Mouse (Mus musculus) heart, postnatal 36 days (tissue): ENCODE measurements around the gene Sema3g. TPM values are rescaled to one million over a fixed set of nuclear protein-coding genes. Genes with fewer than 3 reads are reported as not detected.
A peak's percentile ranks its signal among the peaks of the same experiment; 100 is the strongest.

ENCODE experiments used
- DNase-seq, 2 experiments: peaks; one replicate each; pipeline ENCODE4 v3.0.0; 2021 to 2022
- intact Hi-C: fragments of 180-260 bp; cut with DNase I; formaldehyde crosslinking; loops from one replicate; pipeline ENCODE4 v1.15.1; 2025
- total RNA-seq, 2 experiments: library from RNA; stranded (reverse); gene quantifications; 2 replicates each; pipeline ENCODE4 v1.2.3; 2021

Gene Sema3g
- total RNA-seq, 2 experiments from 2014 or later, result 14.2 to 18.3 TPM

DNA sequence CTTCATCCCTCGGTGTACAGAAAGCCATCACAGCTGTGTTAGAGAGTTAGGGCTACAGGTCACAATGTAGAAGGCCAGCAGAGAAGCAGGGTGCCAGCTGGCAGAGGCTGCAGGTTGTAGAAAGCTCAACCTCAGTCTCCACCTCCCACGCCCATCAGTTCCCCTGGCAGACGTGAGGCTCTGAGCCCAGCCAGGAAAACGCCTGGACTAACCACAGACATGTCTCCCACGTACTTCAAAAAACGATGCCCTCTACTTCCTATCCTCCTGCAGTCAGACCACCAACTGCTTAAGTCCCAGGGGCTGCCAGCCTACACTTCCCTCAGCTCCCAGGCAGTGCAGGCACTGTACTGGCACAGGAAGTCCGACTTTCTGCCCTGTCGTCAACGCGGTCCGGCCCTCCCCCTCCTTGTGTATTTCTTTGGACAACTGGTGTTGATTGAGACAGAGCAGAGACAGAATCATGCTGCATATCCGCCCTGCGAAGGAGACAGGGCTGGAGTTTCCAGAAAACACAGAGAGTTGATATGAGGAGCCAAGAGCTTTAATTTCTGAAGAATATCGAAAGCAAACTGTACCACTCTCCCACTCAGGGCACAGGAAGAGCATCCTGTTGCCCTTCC, 22.7 kb upstream of the Sema3g start:
- intact Hi-C loops, result loop anchor here (2.0 kb wide), 1 partner anchor 64 kb away; the partner anchor contains the start of gene Nt5dc2
- peak; percentile 83 to 87 for DNase-seq

DNA sequence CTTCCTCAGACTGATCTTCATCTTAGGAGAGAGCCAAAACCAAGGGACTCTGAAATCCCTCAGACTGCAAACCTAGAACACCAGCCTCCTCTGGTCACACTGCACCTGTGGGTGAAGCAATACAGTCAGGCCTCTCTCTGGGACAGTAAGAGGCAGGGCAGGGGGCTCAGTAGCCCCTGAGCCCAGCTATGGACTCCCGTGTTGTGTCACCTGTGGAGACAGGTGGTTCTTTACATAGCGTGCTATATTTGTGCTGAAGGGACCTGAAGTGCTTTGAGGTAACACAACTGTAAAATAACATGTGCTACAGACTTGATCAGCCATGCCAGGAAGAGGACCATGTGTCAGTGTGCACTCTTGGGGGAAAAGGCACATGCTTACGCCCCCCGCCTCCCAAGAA, 22.1 kb upstream of the Sema3g start:
- no peak for DNase-seq
- intact Hi-C loops, result loop anchor here (2.0 kb wide), 1 partner anchor 65 kb away; the partner anchor contains the start of gene Nt5dc2

DNA sequence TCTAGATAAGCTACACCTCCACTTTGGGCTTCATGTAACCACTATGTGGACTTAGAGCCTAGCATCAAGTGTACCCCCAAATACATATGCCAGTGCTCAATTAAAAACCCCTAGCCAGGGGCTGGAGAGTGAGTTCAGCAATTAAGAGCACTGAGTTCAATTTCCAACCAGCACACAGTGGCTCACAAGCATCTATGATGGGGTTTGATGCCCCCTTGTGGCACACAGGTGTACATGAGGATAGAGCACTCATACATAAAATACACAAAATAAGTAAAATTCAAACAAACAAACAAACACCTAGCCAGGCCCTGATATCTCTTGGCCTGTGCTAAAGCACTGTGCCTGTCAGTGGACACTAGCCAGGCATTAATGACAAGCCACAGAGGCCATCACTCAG, 21.7 kb upstream of the Sema3g start:
- intact Hi-C loops, result loop anchor here (2.0 kb wide), 1 partner anchor 65 kb away; the partner anchor contains the start of gene Nt5dc2
- DNase-seq, result no peak

DNA sequence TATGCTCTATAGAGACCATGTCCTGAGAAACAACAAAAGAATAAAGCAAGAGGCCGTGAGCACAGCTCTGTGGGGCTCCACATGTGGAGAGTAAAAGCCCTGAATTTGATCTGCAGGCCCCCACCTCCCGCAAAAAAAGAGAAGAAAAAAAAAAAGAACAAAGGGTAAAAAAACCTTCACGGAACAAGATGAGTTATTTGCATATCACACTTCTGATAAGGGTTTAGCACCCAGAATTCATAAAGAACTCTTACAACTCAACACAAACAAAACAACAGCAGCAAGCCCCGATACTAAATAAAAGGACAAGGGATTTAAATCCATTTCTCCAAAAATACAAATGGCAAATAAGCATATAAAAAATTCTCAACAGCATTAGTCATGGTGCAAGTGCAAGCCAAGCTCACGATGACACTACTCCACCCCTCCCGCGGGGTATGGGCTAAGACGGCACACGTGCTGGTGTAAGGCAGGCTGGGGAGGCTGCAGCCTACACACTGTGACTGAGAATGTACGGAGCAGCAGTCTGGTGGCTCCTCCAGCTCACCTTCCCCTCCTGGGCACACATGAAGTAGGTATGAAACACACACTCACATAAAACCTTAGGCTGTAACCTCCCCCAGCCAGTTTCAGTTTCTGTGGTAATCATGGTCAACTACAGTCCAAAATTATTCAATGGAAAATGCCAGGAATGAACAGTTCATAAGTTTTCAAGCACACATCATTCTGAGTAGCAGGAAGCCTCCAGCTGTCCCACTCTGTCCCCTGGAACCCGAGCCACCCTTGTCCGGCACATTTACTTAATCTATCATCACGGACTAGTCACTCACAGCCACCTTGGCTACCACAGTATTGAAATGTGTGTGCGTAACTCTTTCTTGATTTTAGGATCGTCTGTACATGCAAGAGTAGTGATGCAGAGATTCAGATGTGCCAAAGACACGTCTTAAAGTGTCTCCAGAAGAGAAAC, 19.8 kb upstream of the Sema3g start:
- no peak for DNase-seq
- intact Hi-C loops, result no loop called here

DNA sequence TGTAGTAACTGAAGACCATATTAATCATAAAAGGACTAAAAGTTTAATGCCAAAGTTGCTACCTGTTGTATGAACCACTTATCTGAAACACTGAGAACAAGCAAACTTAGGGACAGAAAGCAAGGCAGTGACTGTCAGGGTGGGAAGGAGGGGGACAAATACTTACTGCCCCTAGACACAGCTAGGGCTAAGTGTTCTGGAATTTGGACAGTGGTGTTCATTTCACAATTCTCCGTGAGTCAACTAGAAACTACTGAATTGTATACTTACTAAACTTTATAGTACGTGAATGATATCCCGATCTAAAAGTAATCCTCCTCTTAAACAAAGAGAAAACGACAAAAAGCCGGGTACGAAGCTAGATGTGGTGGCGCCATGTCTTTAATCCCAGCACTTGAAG, 18.1 kb upstream of the Sema3g start:
- intact Hi-C loops, result no loop called here
- DNase-seq, result no peak

DNA sequence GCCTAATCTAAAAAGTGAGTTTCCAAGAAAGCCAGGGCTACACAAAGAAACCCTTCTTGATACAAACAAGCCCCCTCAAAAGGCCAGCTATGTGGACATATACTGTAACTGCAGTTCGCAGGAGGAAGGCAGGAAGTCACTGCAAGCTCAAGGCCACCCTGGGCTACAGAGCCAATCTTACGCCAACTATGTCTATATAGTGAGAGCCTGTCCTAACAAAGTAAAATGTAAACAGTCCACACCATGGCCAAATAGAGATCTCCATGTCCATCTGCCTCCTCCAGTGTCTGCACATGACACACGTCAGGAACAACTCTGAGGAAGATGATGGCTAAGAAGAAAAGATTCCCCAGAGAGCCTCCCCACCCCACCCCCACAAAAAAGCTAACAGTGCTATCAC, 17.6 kb upstream of the Sema3g start:
- intact Hi-C loops, result no loop called here
- DNase-seq, result no peak

DNA sequence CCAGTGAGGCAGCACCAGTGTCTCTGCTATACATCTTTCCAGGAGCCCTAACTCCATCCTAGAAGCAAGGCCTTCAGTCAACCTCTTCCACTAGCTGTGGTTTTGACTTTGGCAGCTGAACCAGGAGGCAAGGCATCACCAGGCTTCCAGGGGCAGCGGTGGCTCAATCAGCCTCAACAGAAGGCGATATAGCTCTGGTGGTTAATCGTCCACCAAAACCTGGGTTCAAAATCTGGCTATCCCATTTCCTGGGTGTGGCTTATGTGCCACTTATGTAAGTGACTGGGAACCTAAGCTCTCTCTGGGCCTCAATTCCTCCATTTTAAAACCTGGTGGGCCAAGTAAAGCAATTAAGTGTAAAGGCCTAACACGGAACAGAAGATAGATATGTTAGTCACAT, 12.8 kb upstream of the Sema3g start:
- intact Hi-C loops, result no loop called here

DNA sequence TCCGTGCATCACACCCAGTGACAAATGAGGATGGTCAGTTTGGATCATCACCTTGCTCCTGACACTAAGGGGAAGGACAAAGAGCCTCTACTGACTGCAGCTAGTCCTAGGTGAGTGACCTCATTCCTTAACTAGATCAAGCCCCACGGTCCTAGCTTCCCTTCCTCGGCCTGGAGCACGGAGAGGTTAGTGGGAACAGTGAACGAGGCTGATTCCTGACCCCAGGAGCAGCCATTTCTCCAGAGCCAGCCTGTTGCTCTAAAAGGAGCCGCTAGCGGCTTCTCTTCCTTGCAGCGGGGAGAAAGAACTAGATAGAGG, 12.5 kb upstream of the Sema3g start:
- intact Hi-C loops, result no loop called here

More for the DNA sequence above, 12.8 kb upstream of the Sema3g start:
- no peak for DNase-seq

DNA sequence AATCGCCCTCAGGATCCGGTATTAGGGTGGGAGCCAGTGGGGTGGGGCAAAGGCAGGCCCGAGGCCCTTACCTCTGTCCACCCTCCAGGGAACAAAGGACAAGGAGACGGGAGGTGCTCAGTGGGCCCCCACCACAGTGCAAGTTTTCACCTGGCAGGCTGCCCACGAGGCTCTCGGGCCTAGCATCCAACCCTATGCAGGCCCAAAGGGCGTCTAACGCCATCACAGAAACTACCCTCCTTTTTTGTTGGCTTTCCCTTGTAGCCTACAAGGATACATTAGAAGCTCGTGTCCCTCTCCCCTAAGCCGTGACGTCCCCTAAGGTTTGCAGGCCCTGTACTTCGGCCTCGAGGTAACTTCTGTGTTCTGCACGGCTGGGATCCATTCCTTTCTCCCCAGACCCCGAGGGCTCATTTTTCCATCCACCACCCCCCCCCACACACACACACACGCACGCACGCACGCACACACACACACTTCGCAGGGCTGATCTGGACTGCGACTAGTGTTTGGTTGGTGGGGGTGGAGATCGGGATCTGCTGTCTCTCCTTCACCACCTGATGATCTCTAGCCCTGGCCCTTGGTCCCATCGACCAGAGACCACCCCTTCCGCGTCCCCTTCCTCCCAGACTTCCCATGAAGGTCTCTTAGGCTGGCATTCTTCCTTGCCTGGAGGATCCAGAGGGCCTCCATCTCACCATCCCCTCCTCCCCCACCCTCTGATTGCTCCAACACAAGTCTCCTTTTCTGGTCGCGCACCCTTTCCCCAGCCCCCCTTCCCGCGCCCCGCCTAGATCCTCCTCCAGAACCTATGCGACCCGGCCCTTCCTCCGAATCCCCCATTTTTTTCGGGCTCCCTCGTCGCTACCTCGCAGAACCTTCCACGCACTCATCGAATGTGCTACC, 11.8 kb upstream of the Sema3g start:
- peak; percentile 64 to 70 for DNase-seq
- intact Hi-C loops, result no loop called here

More for the DNA sequence above, 12.5 kb upstream of the Sema3g start:
- no peak for DNase-seq

DNA sequence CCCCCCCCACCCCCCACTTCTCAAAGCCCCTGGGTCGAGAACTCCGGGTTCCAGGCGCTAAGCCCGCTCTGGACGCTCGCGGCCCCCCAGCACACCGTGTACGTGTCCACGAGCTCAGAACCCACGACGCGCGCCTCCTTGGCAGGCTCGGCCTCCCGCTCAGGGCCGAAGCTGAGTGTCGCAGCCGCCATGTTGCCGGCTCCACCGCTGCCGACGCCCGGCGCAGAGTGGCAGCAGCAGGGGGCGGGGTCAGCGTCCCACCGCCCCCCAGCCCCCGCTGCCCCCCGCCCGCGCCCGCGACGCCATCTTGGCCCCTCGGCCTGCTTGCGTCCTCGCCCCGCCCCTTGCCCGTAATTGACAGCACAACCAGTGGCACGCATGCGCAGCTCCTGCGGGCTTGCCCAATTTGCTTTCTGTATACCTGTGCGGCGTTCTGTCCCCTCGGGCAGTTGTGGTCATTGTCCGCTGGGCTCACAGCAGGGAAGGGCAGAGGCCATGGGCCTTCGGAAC, 11.1 kb upstream of the Sema3g start:
- intact Hi-C loops, result no loop called here
- DNase-seq, result peak; percentile 95

DNA sequence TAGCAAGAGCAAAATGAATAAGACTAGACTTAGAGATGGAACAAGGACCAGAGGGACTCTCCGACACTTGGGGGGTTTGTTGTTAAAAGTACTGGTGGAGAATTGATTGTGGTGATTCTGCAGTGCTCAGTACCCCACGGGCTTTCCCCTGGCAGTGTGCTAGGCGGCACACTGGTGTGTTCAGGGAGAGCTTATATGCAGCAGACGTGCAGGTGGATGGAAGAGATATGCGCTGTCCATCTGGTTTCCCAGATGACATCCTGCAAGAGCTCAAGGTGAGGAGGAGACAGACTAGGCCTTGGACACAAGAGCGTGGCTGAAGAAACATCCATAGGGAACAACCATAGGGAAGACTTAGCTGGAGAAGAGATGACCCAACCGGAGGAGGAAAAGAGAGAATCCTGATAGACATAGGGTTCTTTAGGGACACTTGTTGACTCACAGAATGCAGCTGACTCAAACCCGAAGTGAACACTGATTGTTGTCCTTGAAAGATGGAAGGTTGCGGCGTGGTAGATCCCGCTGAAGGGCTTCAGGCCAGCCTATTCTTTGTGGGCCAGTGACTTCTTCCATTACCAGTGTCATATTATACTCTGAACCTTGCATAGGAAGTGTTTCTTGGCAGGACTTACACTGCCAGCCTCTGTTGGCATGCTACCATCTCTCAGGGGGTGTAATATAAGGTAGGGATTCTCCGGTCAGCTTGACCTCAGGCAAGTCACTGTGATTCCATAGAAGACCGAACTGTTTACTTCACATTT, 10.4 kb upstream of the Sema3g start:
- intact Hi-C loops, result no loop called here
- DNase-seq, result no peak

DNA sequence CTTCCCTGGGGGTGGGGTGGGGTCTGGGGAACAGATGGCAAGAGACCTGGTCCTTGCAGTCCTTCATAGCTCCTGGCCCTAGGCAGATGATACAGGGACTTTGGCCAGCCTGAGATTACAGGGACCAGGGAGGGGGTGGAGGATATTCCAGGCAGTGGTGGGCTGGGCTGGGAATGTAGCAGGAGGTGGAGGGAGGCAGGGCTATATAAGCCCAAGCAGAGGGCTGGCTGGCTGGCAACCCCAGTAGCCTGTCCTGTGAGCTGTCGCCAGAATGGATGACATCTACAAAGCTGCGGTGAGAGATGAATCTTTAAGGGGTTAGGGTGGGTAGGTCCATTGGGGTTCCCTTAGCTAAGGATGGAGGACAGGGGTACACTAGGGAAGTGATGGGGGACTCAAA, 9.6 kb upstream of the Sema3g start, which contains the start of gene Tnnc1:
Tnnc1 (plus strand) TSS at position 229 of the 400 bp plus-strand sequence.
- peak in 1 of 2 experiments; percentile 55 for DNase-seq
- intact Hi-C loops, result loop anchor here (2.0 kb wide), 1 partner anchor 43 kb away; the partner anchor contains the start of genes Bap1 and Phf7

DNA sequence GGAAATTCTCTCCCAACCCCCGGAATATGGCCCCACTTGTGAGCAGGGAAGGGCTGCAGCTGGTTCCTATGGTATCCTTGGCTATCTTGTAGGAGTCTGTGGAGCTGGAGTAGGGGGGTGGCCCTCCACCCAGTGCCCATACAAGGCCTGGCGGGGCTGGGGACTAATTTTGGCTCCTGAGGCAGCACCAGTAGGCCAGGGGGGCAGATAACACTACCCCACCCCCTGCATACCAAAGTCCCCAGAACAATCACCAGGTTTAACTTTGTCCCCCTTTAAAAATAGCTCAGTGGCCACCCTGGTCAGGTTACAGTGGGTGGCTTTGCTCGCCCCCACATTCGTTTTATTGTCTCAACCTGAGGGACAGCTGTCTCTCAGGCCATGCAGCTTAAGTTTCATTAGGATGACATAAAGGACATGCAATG, 8.5 kb upstream of the Sema3g start:
- intact Hi-C loops, result loop anchor here (2.0 kb wide), 1 partner anchor 42 kb away; the partner anchor contains the start of genes Bap1 and Phf7
- no peak for DNase-seq

DNA sequence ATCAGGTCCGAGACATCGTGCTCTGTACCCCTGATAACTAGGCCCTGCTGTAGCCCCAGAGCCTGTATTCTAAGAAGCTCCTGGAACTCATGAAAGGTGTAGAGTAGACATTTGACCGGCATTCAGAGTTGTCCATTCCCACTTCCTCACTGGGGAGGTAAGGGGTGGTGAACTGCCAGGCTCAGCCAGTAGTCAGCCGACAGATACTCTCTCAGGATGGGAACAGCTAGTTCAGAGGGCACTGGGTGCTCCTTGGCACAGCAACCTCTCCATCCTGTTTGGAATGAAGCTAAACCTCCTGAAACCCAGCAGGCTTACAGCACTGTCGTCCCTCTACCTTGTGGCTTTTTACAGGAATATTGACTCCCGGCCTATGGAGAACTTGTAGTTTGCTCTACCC, 5.8 kb upstream of the Sema3g start:
- no peak for DNase-seq
- intact Hi-C loops, result loop anchor here (10.0 kb wide), 1 partner anchor 873 kb away; the partner anchor contains the start of genes Dph3 and Oxnad1

DNA sequence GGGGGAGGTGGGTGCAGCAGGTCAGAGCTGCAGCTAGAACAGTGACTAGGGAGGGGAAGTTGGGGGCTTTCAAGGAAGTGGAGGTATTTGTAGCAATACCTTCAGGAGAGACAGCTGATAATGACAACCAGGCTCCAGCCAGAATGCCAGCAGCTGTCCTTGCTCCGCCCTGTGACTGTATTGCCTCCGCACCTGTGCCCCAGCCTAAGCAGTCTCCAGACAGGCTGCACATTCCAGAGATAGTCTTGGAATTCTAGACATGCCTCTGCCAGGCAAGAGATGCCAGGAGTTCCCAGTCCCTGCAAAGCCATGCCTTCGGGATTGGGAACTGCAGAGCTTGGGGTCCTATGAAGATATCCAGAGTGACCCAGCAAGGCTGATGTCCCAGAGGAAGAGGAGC, 5.2 kb upstream of the Sema3g start:
- intact Hi-C loops, result loop anchor here (10.0 kb wide), 1 partner anchor 872 kb away; the partner anchor contains the start of genes Dph3 and Oxnad1
- DNase-seq, result no peak

DNA sequence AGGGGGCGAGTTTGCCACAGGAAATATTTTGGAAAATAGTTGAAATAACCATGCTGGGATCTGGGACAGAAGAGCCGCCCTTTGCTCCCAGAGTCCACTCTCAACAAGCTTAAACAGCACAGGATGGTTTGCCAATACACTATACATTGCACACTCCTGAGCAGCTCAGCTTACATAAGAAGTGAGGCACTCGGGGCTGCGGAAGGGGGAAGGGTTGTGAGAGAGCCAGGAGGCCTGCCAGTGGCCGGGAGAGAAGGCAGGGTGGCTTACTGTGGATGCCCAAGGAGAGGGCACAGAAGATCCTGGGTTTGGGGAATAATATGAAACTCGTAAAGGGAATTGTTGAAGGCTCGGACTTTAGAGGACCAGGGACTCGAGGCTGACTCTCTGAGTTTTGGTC, 3.8 kb upstream of the Sema3g start:
- intact Hi-C loops, result loop anchor here (10.0 kb wide), 1 partner anchor 871 kb away; the partner anchor contains the start of genes Dph3 and Oxnad1
- DNase-seq, result no peak

DNA sequence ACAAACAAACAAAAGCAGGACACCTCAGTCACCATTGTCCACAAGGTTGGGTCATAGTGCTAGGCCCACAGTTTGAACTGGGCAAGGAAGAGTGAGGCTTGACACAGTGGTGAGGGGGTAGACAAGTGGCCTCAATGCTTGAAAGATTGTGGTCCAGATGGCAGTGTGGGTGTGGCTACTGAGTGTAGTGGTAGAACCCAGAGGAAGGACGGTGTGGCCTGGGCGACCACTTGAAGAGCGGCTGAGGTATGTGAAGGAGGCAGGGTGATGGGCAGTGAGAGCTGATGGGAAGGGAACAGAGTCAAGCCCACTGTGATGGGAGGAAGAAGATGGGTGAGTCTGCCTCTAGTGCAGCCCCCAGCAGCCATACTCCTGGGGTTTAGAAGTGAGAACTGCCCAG, 3.0 kb upstream of the Sema3g start:
- intact Hi-C loops, result loop anchor here (1.0 to 10.0 kb wide), 3 partner anchors 20 to 870 kb away; partner anchors contain the start of genes Dph3 and Oxnad1
- no peak for DNase-seq

DNA sequence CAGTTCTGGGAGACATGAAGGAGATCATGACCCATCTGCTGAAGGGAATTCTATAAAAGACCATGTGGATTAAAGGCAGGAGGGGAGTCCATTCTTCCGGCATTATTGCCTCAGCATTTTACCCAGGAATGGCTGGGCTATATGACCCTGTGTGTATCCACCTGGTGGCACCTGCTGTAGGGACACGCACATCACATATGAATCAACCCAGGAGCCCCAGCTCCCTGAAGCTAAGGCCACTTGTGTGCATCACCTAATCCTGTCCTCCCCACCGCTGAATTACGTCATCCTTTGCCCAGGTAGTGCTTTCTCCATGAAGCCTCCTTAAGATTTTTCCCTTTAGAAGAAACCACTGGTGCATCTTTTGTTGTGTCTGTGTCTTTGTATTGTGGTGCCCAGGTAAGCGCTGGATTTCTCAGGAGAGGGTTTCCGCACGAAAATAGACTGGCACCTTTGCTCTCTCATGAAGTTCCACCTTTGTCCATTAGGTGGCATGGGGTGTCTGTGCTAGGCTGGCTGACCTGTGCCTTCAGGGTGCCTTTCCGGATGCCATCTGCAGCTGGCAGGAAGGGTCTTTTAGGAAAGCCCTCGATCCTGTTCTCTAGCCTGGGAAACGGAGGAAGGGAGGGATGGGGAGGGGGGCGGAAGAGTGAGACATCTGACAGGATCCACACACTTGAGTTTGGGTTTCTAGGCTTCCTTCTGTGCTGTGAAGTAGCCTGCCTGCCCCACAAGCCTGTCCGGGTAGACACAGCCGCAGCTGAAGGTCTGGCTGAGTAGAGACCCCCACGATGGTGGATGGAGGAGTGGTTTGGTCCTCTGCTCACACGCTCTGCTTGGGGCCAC, 2.3 kb upstream of the Sema3g start:
- peak; percentile 70 to 73 for DNase-seq

More for the DNA sequence above, 2.3 kb upstream of the Sema3g start:
- intact Hi-C loops, result loop anchor here (1.0 to 10.0 kb wide), 3 partner anchors 19 to 869 kb away; partner anchors contain the start of genes Dph3 and Oxnad1
